Mouse (Mus musculus) heart, embryonic 11.5 days (tissue): ENCODE measurements around the gene Slc35f4. TPM values are rescaled to one million over a fixed set of nuclear protein-coding genes. Genes with fewer than 3 reads are reported as not detected.

Source experiments
- ATAC-seq: fragments of 200-750 bp; cut with Nextera tagmentation; replicated peaks from 2 replicates; pipeline ENCODE4 v1.8.0; 2017; ENCODE audit warnings: moderate library complexity; ENCODE audit not compliant: insufficient number of reproducible peaks, low FRiP score, low TSS enrichment
- H3K27ac ChIP-seq: fragments of 300-500 bp; sonication (generic); 2 replicates; pipeline ENCODE4 v1.5.1; 2014; ENCODE audit warnings: mild to moderate bottlenecking, low read depth, low read length
- H3K27me3 ChIP-seq: fragments of 300-500 bp; sonication (generic); 2 replicates; pipeline ENCODE4 v1.6.1; 2014; ENCODE audit warnings: mild to moderate bottlenecking, low read length, mixed read lengths; ENCODE audit not compliant: control insufficient read depth, insufficient read depth
- H3K36me3 ChIP-seq: fragments of 300-500 bp; sonication (generic); 2 replicates; pipeline ENCODE4 v1.6.1; 2014; ENCODE audit warnings: mild to moderate bottlenecking, low read length, moderate library complexity, mixed read lengths; ENCODE audit not compliant: control insufficient read depth, insufficient read depth
- H3K4me1 ChIP-seq: fragments of 300-500 bp; sonication (generic); 2 replicates; pipeline ENCODE4 v1.6.1; 2014; ENCODE audit warnings: low read length; ENCODE audit not compliant: control insufficient read depth, insufficient read depth
- H3K4me2 ChIP-seq: fragments of 300-500 bp; sonication (generic); 2 replicates; pipeline ENCODE4 v1.6.1; 2014; ENCODE audit warnings: mild to moderate bottlenecking, moderate library complexity
- H3K4me3 ChIP-seq: fragments of 300-500 bp; sonication (generic); 2 replicates; pipeline ENCODE4 v1.5.1; 2014; ENCODE audit warnings: low read depth, low read length
- H3K9ac ChIP-seq: fragments of 300-500 bp; sonication (generic); 2 replicates; pipeline ENCODE4 v1.6.1; 2014; ENCODE audit warnings: mild to moderate bottlenecking, low read depth, low read length, moderate library complexity
- H3K9me3 ChIP-seq: fragments of 300-500 bp; sonication (generic); replicated peaks from 2 replicates; pipeline ENCODE4 v1.6.1; 2016; ENCODE audit warnings: low read length; ENCODE audit not compliant: control insufficient read depth
- WGBS: fragments of 180-500 bp; shearing (Covaris S2); extraction: QIAGEN DNeasy Blood & Tissue Kit; methylation state at CpG from one replicate; pipeline ENCODE4 v1.1.7; 2014; ENCODE audit not compliant: insufficient replicate concordance; 5-methylcytosine and 5-hydroxymethylcytosine counted together
- polyA plus RNA-seq: library from polyadenylated mRNA; unstranded; fragments of >200 nt; fragmentation: Nextera tagmentation; extraction: Ambion mirVana; gene quantifications from 2 replicates; pipeline ENCODE4 v1.2.1, GENCODE M21; 2014

Slc35f4 gene
- polyA plus RNA-seq, 1 experiment from 2014 or later = 0.21 TPM

- H3K9ac ChIP-seq = no peak overlapping the region
- ATAC-seq = no peak
- H3K4me2 ChIP-seq = 0 out of 2 replicates have a peak overlapping the region, but pooled peaks have one; percentile 24
- no peaks in the 10 kb centered on the region for H3K9me3 ChIP-seq
- no peak overlapping the region for H3K27ac ChIP-seq
- no peaks in the 10 kb centered on the region for H3K27me3 ChIP-seq
- no peaks in the 10 kb centered on the region for H3K4me1 ChIP-seq
- 36% methylated on average over 7 of the region's 7 CpGs for WGBS
- H3K4me3 ChIP-seq = no peak overlapping the region
- no peaks in the 10 kb centered on the region for H3K36me3 ChIP-seq
Measured at GRCm38 (mm10) chr14:49446461-49446860, 79.4 kb downstream of the Slc35f4 start.

- Histone ChIP-seq H3K4me2 (no peak overlapping the region), H3K36me3 (no peaks in the 10 kb centered on the region), H3K9me3 (no peaks in the 10 kb centered on the region), H3K4me3 (no peak overlapping the region), H3K27ac (no peak overlapping the region), H3K9ac (no peak overlapping the region), H3K27me3 (no peaks in the 10 kb centered on the region), H3K4me1 (no peaks in the 10 kb centered on the region)
- ATAC-seq = no peak
- whole genome bisulfite sequencing = 81% methylated on average over 3 of the region's 3 CpGs
Measured at GRCm38 (mm10) chr14:49436811-49437210, 89.0 kb downstream of the Slc35f4 start.

- no peak overlapping the region for H3K9ac ChIP-seq
- ATAC-seq = no peak
- 72% methylated on average over 5 of the region's 5 CpGs for WGBS
- H3K36me3 ChIP-seq = no peaks in the 10 kb centered on the region
- no peaks in the 10 kb centered on the region for H3K9me3 ChIP-seq
- H3K4me3 ChIP-seq = no peak overlapping the region
- no peaks in the 10 kb centered on the region for H3K4me1 ChIP-seq
- H3K27ac ChIP-seq = no peak overlapping the region
- H3K27me3 ChIP-seq = no peaks in the 10 kb centered on the region
- H3K4me2 ChIP-seq = no peak overlapping the region
Measured at GRCm38 (mm10) chr14:49431821-49432220, 94.0 kb downstream of the Slc35f4 start.

GRCm38 (mm10) chr14:49392482-49392881, 133.4 kb downstream of the Slc35f4 start:
- ATAC-seq = no peak

DNA sequence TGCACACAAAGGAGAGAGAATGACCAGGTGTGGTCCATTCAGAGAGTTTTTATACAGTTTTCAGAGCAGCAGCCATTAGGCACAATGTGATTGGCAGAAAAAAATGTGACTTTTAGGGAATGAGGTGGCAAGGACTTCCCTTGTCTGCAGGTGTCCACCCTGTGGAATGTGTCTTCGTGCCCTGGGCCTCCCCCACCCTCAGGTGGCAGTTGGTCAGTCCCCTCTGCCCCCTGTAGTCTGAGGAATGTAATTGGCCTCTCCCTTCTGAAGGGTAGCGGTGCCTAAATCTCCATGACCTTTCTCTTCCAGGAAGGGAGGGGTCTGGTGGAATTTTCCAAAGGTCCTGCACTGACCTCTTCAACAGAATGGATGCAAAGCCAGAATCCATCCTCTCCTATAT, 163.7 kb downstream of the Slc35f4 start:
- 60% methylated on average over 2 of the region's 2 CpGs for WGBS
- Histone ChIP-seq H3K4me3 (no peak overlapping the region), H3K27me3 (no peaks in the 10 kb centered on the region), H3K36me3 (no peaks in the 10 kb centered on the region), H3K9ac (no peak overlapping the region), H3K9me3 (no peaks in the 10 kb centered on the region), H3K4me1 (no peaks in the 10 kb centered on the region), H3K27ac (no peak overlapping the region), H3K4me2 (no peak overlapping the region)
- ATAC-seq = no peak

More at GRCm38 (mm10) chr14:49392482-49392881, 133.4 kb downstream of the Slc35f4 start:
- H3K27me3 ChIP-seq = no peaks in the 10 kb centered on the region
- H3K36me3 ChIP-seq = no peaks in the 10 kb centered on the region
- H3K27ac ChIP-seq = no peak overlapping the region
- H3K9me3 ChIP-seq = no peaks in the 10 kb centered on the region
- H3K4me3 ChIP-seq = no peak overlapping the region
- no peak overlapping the region for H3K4me2 ChIP-seq
- no peaks in the 10 kb centered on the region for H3K4me1 ChIP-seq
- 40% methylated on average over 1 of the region's 1 CpGs for WGBS
- no peak overlapping the region for H3K9ac ChIP-seq

DNA sequence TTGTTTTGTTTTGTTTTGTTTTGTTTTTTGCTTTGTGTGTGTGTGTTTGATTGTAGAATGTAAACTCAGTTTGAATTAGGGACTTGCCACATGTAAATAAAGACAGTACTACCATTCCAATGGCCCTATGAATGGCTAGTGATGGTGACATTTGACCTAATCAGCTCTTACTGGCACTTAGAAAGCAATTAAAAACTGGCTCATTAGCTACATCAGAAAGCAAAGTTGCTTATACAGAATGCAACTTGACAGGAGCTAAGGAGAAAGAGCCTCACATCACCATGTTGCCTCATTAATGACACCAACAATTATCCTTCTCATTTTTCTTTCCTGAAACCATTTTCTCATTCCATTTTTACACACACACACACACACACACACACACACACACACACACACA, 170.3 kb downstream of the Slc35f4 start:
- Histone ChIP-seq H3K9ac (no peak overlapping the region), H3K9me3 (no peaks in the 10 kb centered on the region), H3K4me3 (no peak overlapping the region), H3K27ac (no peak overlapping the region), H3K27me3 (no peaks in the 10 kb centered on the region), H3K4me1 (no peaks in the 10 kb centered on the region), H3K4me2 (no peak overlapping the region), H3K36me3 (no peaks in the 10 kb centered on the region)
- ATAC-seq = no peak

- Histone ChIP-seq H3K4me3 (no peak overlapping the region), H3K9me3 (no peaks in the 10 kb centered on the region), H3K4me2 (no peak overlapping the region), H3K9ac (no peak overlapping the region), H3K27me3 (no peaks in the 10 kb centered on the region), H3K36me3 (no peaks in the 10 kb centered on the region), H3K27ac (no peak overlapping the region), H3K4me1 (no peaks in the 10 kb centered on the region)
- 70% methylated on average over 1 of the region's 1 CpGs for WGBS
- ATAC-seq = no peak
Measured at GRCm38 (mm10) chr14:49348897-49349250, 177.0 kb downstream of the Slc35f4 start.

DNA sequence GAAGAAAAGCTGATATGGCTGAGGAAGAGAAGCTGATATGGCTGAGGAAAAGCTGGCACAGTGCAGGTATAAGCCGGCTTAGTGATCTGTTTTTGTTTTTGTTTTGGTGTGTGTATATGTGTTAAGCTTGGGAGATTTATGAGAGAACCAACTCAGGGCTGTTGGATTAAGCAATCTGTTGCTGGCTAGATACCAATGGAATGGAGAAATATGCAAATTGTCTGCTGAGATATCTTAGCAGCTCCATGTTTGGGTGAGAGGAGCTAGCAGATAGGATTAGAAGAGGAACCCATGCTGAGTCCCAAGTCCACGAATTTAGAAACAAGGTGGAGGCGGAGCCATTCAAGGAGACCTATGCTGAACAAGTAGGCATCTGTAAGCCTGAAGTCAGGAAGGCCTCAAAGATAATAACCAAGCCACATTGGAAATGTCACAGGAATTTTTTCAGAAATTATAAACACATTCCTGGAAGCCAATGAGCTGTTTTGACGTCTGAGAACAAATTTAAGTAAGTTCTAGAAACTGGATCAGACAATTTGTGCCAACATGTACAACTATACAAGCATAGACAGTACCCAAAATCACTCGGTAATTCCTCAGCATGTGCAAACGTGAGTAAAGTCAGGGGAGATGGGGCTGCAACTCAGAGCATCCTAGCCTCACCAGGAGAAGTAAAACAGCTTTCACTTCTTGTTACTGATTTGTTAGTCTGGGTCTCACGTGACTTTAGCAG, 177.5 kb downstream of the Slc35f4 start:
- H3K27me3 ChIP-seq = no peaks in the 10 kb centered on the region
- H3K4me3 ChIP-seq = no peak overlapping the region
- H3K9ac ChIP-seq = no peak overlapping the region
- H3K4me2 ChIP-seq = no peak overlapping the region
- no peaks in the 10 kb centered on the region for H3K9me3 ChIP-seq
- H3K4me1 ChIP-seq = no peaks in the 10 kb centered on the region
- no peaks in the 10 kb centered on the region for H3K36me3 ChIP-seq
- no peak for ATAC-seq
- 61% methylated on average over 7 of the region's 7 CpGs for WGBS
- no peak overlapping the region for H3K27ac ChIP-seq

DNA sequence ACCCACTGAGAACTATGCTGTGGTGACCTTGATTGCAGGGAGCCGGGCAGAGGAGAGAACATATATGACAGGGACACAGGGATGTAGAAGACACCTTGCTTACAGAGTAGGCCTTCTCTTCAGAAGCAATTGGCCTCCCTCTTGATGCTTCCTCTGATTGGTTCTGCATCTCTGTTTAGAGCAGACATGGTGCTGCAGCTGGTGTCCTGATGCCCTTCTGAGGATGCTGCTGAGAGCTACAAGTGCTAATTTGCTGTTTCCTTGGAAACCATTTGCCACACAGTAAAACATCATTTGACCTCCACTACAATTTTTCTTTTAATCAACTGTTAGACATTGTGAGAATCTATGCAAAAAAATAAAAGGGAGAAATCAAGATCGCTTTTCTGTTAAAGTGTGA, 180.0 kb downstream of the Slc35f4 start:
- Histone ChIP-seq H3K9ac (no peak overlapping the region), H3K4me2 (no peak overlapping the region), H3K4me3 (no peak overlapping the region), H3K27ac (no peak overlapping the region), H3K4me1 (no peaks in the 10 kb centered on the region), H3K36me3 (no peaks in the 10 kb centered on the region), H3K9me3 (no peaks in the 10 kb centered on the region), H3K27me3 (no peaks in the 10 kb centered on the region)
- no peak for ATAC-seq
- 81% methylated on average over 2 of the region's 2 CpGs for WGBS
